Mouse (Mus musculus): Measurements from ENCODE around the gene Cnot8. TPM values are rescaled to one million over a fixed set of nuclear protein-coding genes. Genes with fewer than 3 reads are reported as not detected.

The Cnot8 gene
- 42.1 TPM for polyA plus RNA-seq (2014; fragmentation: Illumina TruSeq; extraction: RNeasy Lipid Tissue Mini Kit (QIAGEN cat#74804); ENCODE audit: low read depth, low replicate concordance)

DNA sequence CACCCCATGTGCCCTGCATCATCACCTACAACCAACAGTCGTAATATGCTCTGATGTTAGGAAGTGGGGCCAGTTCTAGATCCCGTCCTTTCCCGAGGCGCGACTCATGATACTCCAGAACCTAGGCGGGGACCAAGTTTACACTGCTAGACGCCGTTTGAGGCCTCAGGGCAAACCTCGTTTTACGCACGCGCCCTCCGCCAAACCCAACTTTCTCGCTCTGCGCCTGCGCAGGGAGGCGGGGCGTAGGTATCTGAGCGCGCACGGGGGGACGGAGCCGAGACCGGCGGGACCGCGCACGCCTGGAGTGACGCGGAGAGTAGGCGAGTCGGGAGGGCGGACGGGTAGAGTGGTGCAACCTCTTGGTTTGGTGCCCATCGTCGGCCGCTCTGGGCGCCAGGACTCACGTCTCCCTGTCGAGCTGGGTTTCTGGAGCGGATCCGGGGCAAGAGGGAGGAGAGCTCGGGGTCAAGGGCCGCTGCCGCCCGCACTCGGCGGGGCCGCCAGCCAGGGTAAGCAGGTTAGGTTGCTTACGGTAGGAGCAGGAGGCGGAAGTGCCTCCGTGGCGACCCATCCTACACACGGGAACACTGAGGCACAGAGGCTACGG lies at the start of gene Cnot8:
Gene Cnot8 (plus strand): TSS at position 457 of the 610 bp plus-strand sequence.

DNA sequence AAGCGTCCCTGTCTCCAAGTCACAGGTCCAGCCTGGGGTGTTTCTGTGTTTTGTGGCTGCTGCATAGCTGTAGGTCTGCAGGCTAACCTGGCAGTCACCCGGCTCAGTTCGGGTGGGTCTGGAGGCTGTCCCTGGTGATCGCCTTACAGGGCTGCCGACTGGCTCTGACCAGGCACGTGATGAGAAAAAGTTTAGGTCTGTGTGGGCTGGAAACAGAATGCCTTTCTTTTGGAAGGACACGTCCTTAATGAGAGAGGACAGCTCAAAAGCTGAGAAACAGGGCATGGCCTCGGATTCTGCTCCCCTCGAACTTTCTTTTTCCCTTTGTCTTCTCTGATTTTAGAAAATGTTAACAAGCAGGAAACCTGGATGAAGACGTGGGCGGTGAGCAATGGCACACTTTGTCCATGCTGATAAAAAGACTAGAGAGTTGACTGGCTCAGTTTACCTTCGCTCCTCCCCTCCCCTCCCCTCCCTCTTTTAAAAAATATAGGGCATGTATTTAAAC lies 10.9 kb upstream of the Cnot8 start, which contains the start of gene Gm12248:
Gene Gm12248 (minus strand): TSS at position 114 of the 508 bp plus-strand sequence.

Other genes starting within 250 kb of the Cnot8 start
- 63.7 TPM for gene Larp1, start 95.1 kb upstream of the Cnot8 start, polyA plus RNA-seq (2014; fragmentation: Illumina TruSeq; extraction: RNeasy Lipid Tissue Mini Kit (QIAGEN cat#74804); ENCODE audit: low read depth, low replicate concordance)
- not detected for gene Gm12248, start 11.0 kb upstream of the Cnot8 start, polyA plus RNA-seq (2014; fragmentation: Illumina TruSeq; extraction: RNeasy Lipid Tissue Mini Kit (QIAGEN cat#74804); ENCODE audit: low read depth, low replicate concordance)
- 8.7 TPM for gene Gemin5, start 64.4 kb downstream of the Cnot8 start, polyA plus RNA-seq (2014; fragmentation: Illumina TruSeq; extraction: RNeasy Lipid Tissue Mini Kit (QIAGEN cat#74804); ENCODE audit: low read depth, low replicate concordance)
- 37.3 TPM for gene Mrpl22, start 67.5 kb downstream of the Cnot8 start, polyA plus RNA-seq (2014; fragmentation: Illumina TruSeq; extraction: RNeasy Lipid Tissue Mini Kit (QIAGEN cat#74804); ENCODE audit: low read depth, low replicate concordance)
- gene Igtp, start 95.4 kb downstream of the Cnot8 start, polyA plus RNA-seq (2014; fragmentation: Illumina TruSeq; extraction: RNeasy Lipid Tissue Mini Kit (QIAGEN cat#74804); ENCODE audit: low read depth, low replicate concordance) = 20.9 TPM
- gene Irgm2, start 95.5 kb downstream of the Cnot8 start, polyA plus RNA-seq (2014; fragmentation: Illumina TruSeq; extraction: RNeasy Lipid Tissue Mini Kit (QIAGEN cat#74804); ENCODE audit: low read depth, low replicate concordance) = 16.4 TPM
- 1.3 TPM for gene 4930438A08Rik, start 170.6 kb downstream of the Cnot8 start, polyA plus RNA-seq (2014; fragmentation: Illumina TruSeq; extraction: RNeasy Lipid Tissue Mini Kit (QIAGEN cat#74804); ENCODE audit: low read depth, low replicate concordance)
- gene Zfp692, start 202.9 kb downstream of the Cnot8 start, polyA plus RNA-seq (2014; fragmentation: Illumina TruSeq; extraction: RNeasy Lipid Tissue Mini Kit (QIAGEN cat#74804); ENCODE audit: low read depth, low replicate concordance) = 29.2 TPM
- gene Zfp672, start 226.2 kb downstream of the Cnot8 start, polyA plus RNA-seq (2014; fragmentation: Illumina TruSeq; extraction: RNeasy Lipid Tissue Mini Kit (QIAGEN cat#74804); ENCODE audit: low read depth, low replicate concordance) = 53.2 TPM
- 42.4 TPM for gene Sh3bp5l, start 226.6 kb downstream of the Cnot8 start, polyA plus RNA-seq (2014; fragmentation: Illumina TruSeq; extraction: RNeasy Lipid Tissue Mini Kit (QIAGEN cat#74804); ENCODE audit: low read depth, low replicate concordance)